Comparison of ENCODE assay signal across 24 mouse cellular contexts in the genomic region with DNA sequence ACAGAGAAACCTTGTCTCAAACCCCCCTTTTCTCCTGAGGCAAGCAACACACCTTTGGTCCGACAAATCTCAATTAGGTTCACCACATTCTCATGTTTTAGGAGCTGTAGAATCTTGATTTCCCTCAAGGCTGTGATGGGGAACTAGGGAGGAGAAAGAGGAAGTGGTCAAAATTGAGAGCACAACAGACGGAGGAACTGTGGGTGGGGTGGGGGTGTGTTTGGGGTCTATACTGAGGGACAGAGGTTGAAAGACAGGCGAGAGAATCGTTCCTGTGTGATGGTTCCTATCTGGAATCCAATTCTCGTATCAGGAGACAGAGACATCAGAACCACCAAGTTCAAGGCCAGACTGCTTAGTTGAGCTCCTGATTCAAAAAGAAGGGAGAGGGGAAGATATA. TPM values are rescaled to one million over a fixed set of nuclear protein-coding genes. Genes with fewer than 3 reads are reported as not detected.
DNase-seq lines count a peak whose midpoint lies in the region; ATAC-seq and TF ChIP-seq lines count a peak whose summit lies in the region.
"Had no signal": no experiment of that assay in that cellular context is flagged by ENCODE, and none has a peak within 500 bp of the region (broad histone marks: within the 10 kb centered on the region; RNA-seq: fewer than 3 reads in every experiment).

No protein-coding gene starts in this region.

- peak; percentile 56 for DNase-seq in layer of hippocampus, adult 9-11 months
- no peak for DNase-seq in layer of hippocampus, postnatal 14 days (ENCODE audit: low spot score in 2 of 2)
- peak; percentile 74 to 79 for DNase-seq in spleen, postnatal 36 days (ENCODE audit: low spot score in 2 of 2)
- DNase-seq in spleen, postnatal 14 days (ENCODE audit: low spot score in 2 of 2), result no peak
- no peak for DNase-seq in ovary, postnatal 14 days (ENCODE audit: low spot score)
- DNase-seq: cerebellum, adult 9-11 months; gastrocnemius, postnatal 36 days; kidney, adult 8-10 months; kidney, postnatal 14 days; lung, postnatal 14 days; right cerebral cortex, postnatal 4 days; thymus, postnatal 25 days had no signal

- peak overlapping the region; percentile 72 for H3K27ac ChIP-seq in bone marrow, adult 2 months (ENCODE audit: control insufficient read depth, insufficient read depth, low read depth, low read length, poor library complexity)
- H3K27ac ChIP-seq in macrophage, result peak overlapping the region; percentile 76
- H3K27ac ChIP-seq: embryonic facial prominence, embryonic 12.5 days; heart, embryonic 13.5 days; hindbrain, embryonic 13.5 days; midbrain, embryonic 10.5 days had no signal

- TF ChIP-seq CTCF in bone marrow, adult 2 months (IDR thresholded peaks at IDR 0.05; ENCODE audit: control insufficient read depth, insufficient read depth, low read length), result no peak

- WGBS in bone marrow, adult 2 months, result 10% methylated on average over 5 of the region's 5 CpGs
- 0% methylated on average over 5 of the region's 5 CpGs for WGBS in macrophage (ENCODE audit: missing documents)

- TF ChIP-seq POLR2A in bone marrow, adult 2 months (IDR thresholded peaks at IDR 0.05; ENCODE audit: borderline replicate concordance, control insufficient read depth, low read depth, low read length), result no peak

- peaks cover 60% of the 10 kb centered on the region for H3K79me2 ChIP-seq in macrophage (ENCODE audit: inconsistent target)

- H3K36me3 ChIP-seq in macrophage (ENCODE audit: inconsistent target), result peaks cover 44% of the 10 kb centered on the region

- peaks cover 5% of the 10 kb centered on the region for H3K4me1 ChIP-seq in bone marrow, adult 2 months (ENCODE audit: control insufficient read depth, insufficient read depth, low read length)

- ATAC-seq in frontal cortex, adult (ENCODE audit: low TSS enrichment), result no peak
- ATAC-seq: forebrain, embryonic 14.5 days had no signal

- peak overlapping the region; percentile 35 for H3K4me3 ChIP-seq in bone marrow, adult 2 months (replicated peaks; ENCODE audit: control insufficient read depth, low read depth, low read length)
- peak overlapping the region; percentile 80; the same call in 1 of the 2 replicates for H3K4me3 ChIP-seq in macrophage (ENCODE audit: inconsistent target)

RNA-seq across cellular contexts. Expression of gene Cdk9, which starts 2.5 kb away (rescaled TPM):
- total RNA-seq in layer of hippocampus, postnatal 14 days (2021), result 10 to 100 TPM; 88.8 to 91.1 TPM
- polyA plus RNA-seq in bone marrow, adult 2 months (2011; ENCODE audit: insufficient read depth, insufficient read length, low replicate concordance, missing spikeins), result 105 and 154 TPM in 2 replicates
- total RNA-seq in macrophage (2018; cell fraction: chromatin; rRNA removed), result 100 to 1,000 TPM; 323 to 569 (median 405) TPM
- 100 to 1,000 TPM in 9 of 26 experiments, 10 to 100 TPM in 17; 69.8 to 132 (median 93.0) TPM for total RNA-seq in macrophage (2018; cell fraction: cytosol; rRNA removed)
- total RNA-seq in macrophage (2018; cell fraction: nucleus; rRNA removed), result 100 to 1,000 TPM; 186 to 465 (median 294) TPM
- polyA plus RNA-seq in macrophage (2018), result 99.2 to 144 TPM (median 121 TPM) in 3 replicates

RNA-seq across cellular contexts. Expression of gene Fpgs, which starts 6.5 kb away (rescaled TPM):
- 10 to 100 TPM; 11.6 to 13.0 TPM for total RNA-seq in layer of hippocampus, postnatal 14 days (2021)
- polyA plus RNA-seq in bone marrow, adult 2 months (2011; ENCODE audit: insufficient read depth, insufficient read length, low replicate concordance, missing spikeins), result 14.9 and 24.4 TPM in 2 replicates
- 10 to 100 TPM in 17 of 26 experiments, 1 to 10 TPM in 9; 2.6 to 40.2 (median 13.5) TPM for total RNA-seq in macrophage (2018; cell fraction: chromatin; rRNA removed)
- total RNA-seq in macrophage (2018; cell fraction: cytosol; rRNA removed), result 1 to 10 TPM; 1.3 to 5.0 (median 2.8) TPM
- total RNA-seq in macrophage (2018; cell fraction: nucleus; rRNA removed), result 10 to 100 TPM in 5 of 26 experiments, 1 to 10 TPM in 21; 1.8 to 30.5 (median 5.1) TPM
- polyA plus RNA-seq in macrophage (2018), result 2.8 to 10.3 TPM (median 3.5 TPM) in 3 replicates

RNA-seq across cellular contexts. Expression of gene Sh2d3c, which starts 10.4 kb away (rescaled TPM):
- total RNA-seq in layer of hippocampus, postnatal 14 days (2021), result 10 to 100 TPM; 31.4 to 33.2 TPM
- 23.3 and 51.8 TPM in 2 replicates for polyA plus RNA-seq in bone marrow, adult 2 months (2011; ENCODE audit: insufficient read depth, insufficient read length, low replicate concordance, missing spikeins)
- total RNA-seq in macrophage (2018; cell fraction: chromatin; rRNA removed), result 100 to 1,000 TPM in 4 of 26 experiments, 10 to 100 TPM in 22; 12.3 to 119 (median 36.5) TPM
- 10 to 100 TPM in 9 of 26 experiments, 1 to 10 TPM in 17; 1.3 to 21.4 (median 5.9) TPM for total RNA-seq in macrophage (2018; cell fraction: cytosol; rRNA removed)
- total RNA-seq in macrophage (2018; cell fraction: nucleus; rRNA removed), result 10 to 100 TPM in 23 of 26 experiments, 1 to 10 TPM in 3; 4.8 to 46.5 (median 17.6) TPM
- polyA plus RNA-seq in macrophage (2018), result 9.3 to 12.5 TPM (median 9.9 TPM) in 3 replicates

RNA-seq across cellular contexts. Expression of gene 6330409D20Rik, which starts 30.4 kb away (rescaled TPM):
- 1 to 10 TPM; 2.8 to 2.9 TPM for total RNA-seq in layer of hippocampus, postnatal 14 days (2021)
- not detected in 2 replicates for polyA plus RNA-seq in bone marrow, adult 2 months (2011; ENCODE audit: insufficient read depth, insufficient read length, low replicate concordance, missing spikeins)
- not detected for total RNA-seq in macrophage (2018; cell fraction: chromatin; rRNA removed)
- total RNA-seq in macrophage (2018; cell fraction: cytosol; rRNA removed), result not detected
- not detected for total RNA-seq in macrophage (2018; cell fraction: nucleus; rRNA removed)
- not detected in 3 replicates for polyA plus RNA-seq in macrophage (2018)
- total RNA-seq: gastrocnemius, postnatal 36 days; heart, postnatal 25 days had no signal
- polyA plus RNA-seq: C2C12; erythroblast, embryonic 14.5 days; liver, embryonic 16.5 days had no signal

RNA-seq across cellular contexts. Expression of gene Tor2a, which starts 46.6 kb away (rescaled TPM):
- total RNA-seq in layer of hippocampus, postnatal 14 days (2021), result 10 to 100 TPM; 29.7 to 31.2 TPM
- 9.2 and 13.6 TPM in 2 replicates for polyA plus RNA-seq in bone marrow, adult 2 months (2011; ENCODE audit: insufficient read depth, insufficient read length, low replicate concordance, missing spikeins)
- 10 to 100 TPM in 14 of 26 experiments, 1 to 10 TPM in 12; 3.3 to 28.6 (median 11.1) TPM for total RNA-seq in macrophage (2018; cell fraction: chromatin; rRNA removed)
- 10 to 100 TPM; 25.3 to 48.3 (median 33.9) TPM for total RNA-seq in macrophage (2018; cell fraction: cytosol; rRNA removed)
- total RNA-seq in macrophage (2018; cell fraction: nucleus; rRNA removed), result 10 to 100 TPM in 25 of 26 experiments, 1 to 10 TPM in 1; 9.5 to 41.5 (median 20.7) TPM
- 19.2 to 50.7 TPM (median 39.7 TPM) in 3 replicates for polyA plus RNA-seq in macrophage (2018)

Comparison
In these comparisons a context has a peak if more than half of its experiments do, and no peak if none do; other contexts are left out.
1. DNase-seq: peak in layer of hippocampus, adult 9-11 months (single experiment) and spleen, postnatal 36 days (2 of 2); none in layer of hippocampus, postnatal 14 days (0 of 2), spleen, postnatal 14 days (0 of 2) and ovary, postnatal 14 days (single experiment).